Mouse (Mus musculus): Measurements from ENCODE around the gene Tbx4. TPM values are rescaled to one million over a fixed set of nuclear protein-coding genes. Genes with fewer than 3 reads are reported as not detected.

Gene Tbx4
- total RNA-seq, 2 experiments from 2014 or later: not detected

- intact Hi-C loops (cut with DNase I): no loop called here
- DNase-seq: no peak
Measured at GRCm38 (mm10) chr11:85956950-85957778, 70.9 kb downstream of the Tbx4 start.

GRCm38 (mm10) chr11:85959837-85960236 lies 73.6 kb downstream of the Tbx4 start:
- intact Hi-C loops (cut with DNase I): no loop called here
- no peak for DNase-seq

DNA sequence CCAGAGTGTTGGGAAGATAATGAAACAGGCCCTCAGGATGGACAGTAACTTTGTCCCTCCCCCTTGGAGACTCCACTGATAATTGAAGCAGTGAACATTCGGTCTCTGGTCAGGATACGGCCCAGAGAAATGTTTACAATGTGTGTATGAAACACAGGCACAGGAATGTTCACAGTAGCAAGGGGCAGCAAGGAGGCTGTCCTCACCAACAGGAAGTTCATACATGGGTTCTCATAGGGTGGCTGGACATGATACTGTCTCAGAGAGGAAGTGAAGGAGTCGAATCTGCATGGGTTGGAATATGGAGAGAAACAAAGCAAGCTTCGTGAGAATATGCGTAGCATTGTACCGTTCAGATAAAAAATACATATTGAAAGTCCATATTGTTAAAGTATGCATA lies 74.1 kb downstream of the Tbx4 start:
- intact Hi-C loops (cut with DNase I): no loop called here
- no peak for DNase-seq

- DNase-seq: no peak
- intact Hi-C loops (cut with DNase I): no loop called here
Measured at GRCm38 (mm10) chr11:85961498-85961897, 75.3 kb downstream of the Tbx4 start.

Other genes with a start within 250 kb of the Tbx4 start
- 1 to 10 TPM; 6.2 to 6.9 TPM for gene Tbx2, start 53.9 kb upstream of the Tbx4 start, total RNA-seq (2021)
- gene Gm11444, start 36.1 kb upstream of the Tbx4 start, total RNA-seq (2021): not detected

Data from heart, postnatal 36 days (tissue).